Mouse (Mus musculus) liver, adult 10 weeks (tissue): ENCODE data around the gene Hcfc1. TPM values are rescaled to one million over a fixed set of nuclear protein-coding genes. Genes with fewer than 3 reads are reported as not detected.

Experiments
- polyA plus RNA-seq: library from polyadenylated mRNA; stranded (reverse); fragments of 350-450 nt; fragmentation: Illumina TruSeq; extraction: RNeasy Lipid Tissue Mini Kit (QIAGEN cat#74804); gene quantifications from one replicate; pipeline ENCODE4 v1.2.3, GENCODE M21; 2014; ENCODE audit warnings: low read depth, low replicate concordance

Hcfc1 gene
- polyA plus RNA-seq = 12.6 TPM

GRCm38 (mm10) chrX:73966248-73967176 lies at the start of gene Hcfc1:
Gene Hcfc1 (minus strand): TSS chrX:73966357.

GRCm38 (mm10) chrX:73930402-73931062 lies 35.6 kb downstream of the Hcfc1 start, which contains the start of gene Renbp:
Gene Renbp (minus strand): TSS chrX:73930850.

GRCm38 (mm10) chrX:73921823-73922549 lies 44.2 kb downstream of the Hcfc1 start, which contains the start of the genes Arhgap4 and Naa10:
Gene Arhgap4 (minus strand): TSS chrX:73921870.
Gene Naa10 (minus strand): TSS chrX:73921944.

GRCm38 (mm10) chrX:73895719-73896118 lies 70.4 kb downstream of the Hcfc1 start, which contains the start of gene L1cam:
Gene L1cam (minus strand): TSS chrX:73896105.

Other genes starting within 250 kb of the Hcfc1 start
- 3.3 TPM for gene Abcd1, start 249.8 kb downstream of the Hcfc1 start, polyA plus RNA-seq
- not detected for gene Plxnb3, start 209.3 kb downstream of the Hcfc1 start, polyA plus RNA-seq
- not detected for gene Srpk3, start 192.0 kb downstream of the Hcfc1 start, polyA plus RNA-seq
- gene Idh3g, start 179.5 kb downstream of the Hcfc1 start, polyA plus RNA-seq = 30.7 TPM
- gene Ssr4, start 179.3 kb downstream of the Hcfc1 start, polyA plus RNA-seq = 45.6 TPM
- gene Pdzd4, start 141.4 kb downstream of the Hcfc1 start, polyA plus RNA-seq = not detected
- gene Avpr2, start 74.3 kb downstream of the Hcfc1 start, polyA plus RNA-seq = not detected
- gene L1cam, start 70.3 kb downstream of the Hcfc1 start, polyA plus RNA-seq = not detected
- 0.45 TPM for gene Arhgap4, start 44.5 kb downstream of the Hcfc1 start, polyA plus RNA-seq
- gene Naa10, start 44.4 kb downstream of the Hcfc1 start, polyA plus RNA-seq = 11.0 TPM
- gene Renbp, start 35.5 kb downstream of the Hcfc1 start, polyA plus RNA-seq = 1.1 TPM
- gene Irak1, start 57.6 kb upstream of the Hcfc1 start, polyA plus RNA-seq = 27.4 TPM
- not detected for gene Opn1mw, start 161.1 kb upstream of the Hcfc1 start, polyA plus RNA-seq
- 4.2 TPM for gene Mecp2, start 169.0 kb upstream of the Hcfc1 start, polyA plus RNA-seq
- not detected for gene Tex28, start 201.5 kb upstream of the Hcfc1 start, polyA plus RNA-seq
- not detected for gene Tktl1, start 210.9 kb upstream of the Hcfc1 start, polyA plus RNA-seq